Mouse (Mus musculus): Measurements from ENCODE around the gene Selenoo.

Gene Selenoo

GRCm38 (mm10) chr15:89075478-89076147, 13.3 kb upstream of the Selenoo start:
- DNase-seq (ENCODE audit: low read depth, low spot score): peak; percentile 81

GRCm38 (mm10) chr15:89076156-89076731, 12.6 kb upstream of the Selenoo start:
- DNase-seq (ENCODE audit: low read depth, low spot score): no peak

GRCm38 (mm10) chr15:89078208-89078836, 10.6 kb upstream of the Selenoo start:
- no peak for DNase-seq (ENCODE audit: low read depth, low spot score)

- DNase-seq (ENCODE audit: low read depth, low spot score): no peak
Observed at GRCm38 (mm10) chr15:89083906-89084305, 5.0 kb upstream of the Selenoo start.

GRCm38 (mm10) chr15:89084826-89085225, 4.1 kb upstream of the Selenoo start:
- DNase-seq (ENCODE audit: low read depth, low spot score): no peak

GRCm38 (mm10) chr15:89089248-89090051, 566 bp downstream of the Selenoo start:
- DNase-seq (ENCODE audit: low read depth, low spot score): no peak

- no peak for DNase-seq (ENCODE audit: low read depth, low spot score)
Observed at GRCm38 (mm10) chr15:89090662-89091061, 1.8 kb downstream of the Selenoo start.

- no peak for DNase-seq (ENCODE audit: low read depth, low spot score)
Observed at GRCm38 (mm10) chr15:89092181-89092580, 3.3 kb downstream of the Selenoo start.

GRCm38 (mm10) chr15:89097450-89097849, 8.6 kb downstream of the Selenoo start:
- DNase-seq (ENCODE audit: low read depth, low spot score): no peak

GRCm38 (mm10) chr15:89098616-89099015, 9.7 kb downstream of the Selenoo start:
- DNase-seq (ENCODE audit: low read depth, low spot score): no peak

- no peak for DNase-seq (ENCODE audit: low read depth, low spot score)
Observed at GRCm38 (mm10) chr15:89100823-89101222, 11.9 kb downstream of the Selenoo start.

- no peak for DNase-seq (ENCODE audit: low read depth, low spot score)
Observed at GRCm38 (mm10) chr15:89102646-89103045, 13.8 kb downstream of the Selenoo start.

- DNase-seq (ENCODE audit: low read depth, low spot score): no peak
Observed at GRCm38 (mm10) chr15:89103921-89104320, 15.0 kb downstream of the Selenoo start.

GRCm38 (mm10) chr15:89104425-89104824, 15.5 kb downstream of the Selenoo start:
- no peak for DNase-seq (ENCODE audit: low read depth, low spot score)

GRCm38 (mm10) chr15:89106073-89106472, 17.2 kb downstream of the Selenoo start:
- no peak for DNase-seq (ENCODE audit: low read depth, low spot score)

GRCm38 (mm10) chr15:89106976-89107375, 18.1 kb downstream of the Selenoo start:
- no peak for DNase-seq (ENCODE audit: low read depth, low spot score)

- DNase-seq (ENCODE audit: low read depth, low spot score): no peak
Observed at GRCm38 (mm10) chr15:89110147-89110546, 21.3 kb downstream of the Selenoo start.

- DNase-seq (ENCODE audit: low read depth, low spot score): no peak
Observed at GRCm38 (mm10) chr15:89118007-89118406, 29.1 kb downstream of the Selenoo start.

GRCm38 (mm10) chr15:89122649-89123366, 33.9 kb downstream of the Selenoo start, which contains the start of gene Tubgcp6:
TSS of gene Tubgcp6 (minus strand) at chr15:89123112.
- peak; percentile 93 for DNase-seq (ENCODE audit: low read depth, low spot score)

GRCm38 (mm10) chr15:89123595-89123994, 34.7 kb downstream of the Selenoo start:
- DNase-seq (ENCODE audit: low read depth, low spot score): no peak

- DNase-seq (ENCODE audit: low read depth, low spot score): no peak
Observed at GRCm38 (mm10) chr15:89124312-89124711, 35.4 kb downstream of the Selenoo start.
